Mouse (Mus musculus) forebrain, embryonic 15.5 days (tissue): ENCODE results near the gene Acacb. TPM values are rescaled to one million over a fixed set of nuclear protein-coding genes. Genes with fewer than 3 reads are reported as not detected.

ENCODE experiments used
- ATAC-seq: fragments of 200-750 bp; cut with Nextera tagmentation; replicated peaks from 2 replicates; pipeline ENCODE4 v1.8.0; 2017; ENCODE audit warnings: mild to moderate bottlenecking, moderate TSS enrichment, moderate library complexity
- H3K27ac ChIP-seq: fragments of 300-500 bp; sonication (generic); replicated peaks from 2 replicates; pipeline ENCODE4 v1.5.1; 2015; ENCODE audit warnings: mild to moderate bottlenecking, inconsistent platforms
- H3K27me3 ChIP-seq: fragments of 300-500 bp; sonication (generic); 2 replicates; pipeline ENCODE4 v1.6.1; 2015; ENCODE audit warnings: inconsistent platforms
- H3K36me3 ChIP-seq: fragments of 300-500 bp; sonication (generic); 2 replicates; pipeline ENCODE4 v1.6.1; 2015; ENCODE audit warnings: mild to moderate bottlenecking, inconsistent platforms
- H3K4me1 ChIP-seq: fragments of 300-500 bp; sonication (generic); 2 replicates; pipeline ENCODE4 v1.6.1; 2015; ENCODE audit warnings: inconsistent platforms
- H3K4me2 ChIP-seq: fragments of 300-500 bp; sonication (generic); replicated peaks from 2 replicates; pipeline ENCODE4 v1.6.1; 2015; ENCODE audit warnings: mild to moderate bottlenecking, inconsistent platforms
- H3K4me3 ChIP-seq: fragments of 300-500 bp; sonication (generic); 2 replicates; pipeline ENCODE4 v1.5.1; 2015; ENCODE audit warnings: mild to moderate bottlenecking, inconsistent platforms
- H3K9ac ChIP-seq: fragments of 300-500 bp; sonication (generic); replicated peaks from 2 replicates; pipeline ENCODE4 v1.6.1; 2015; ENCODE audit warnings: mild to moderate bottlenecking, inconsistent platforms
- H3K9me3 ChIP-seq: fragments of 300-500 bp; sonication (generic); 2 replicates; pipeline ENCODE4 v1.6.1; 2016; ENCODE audit warnings: inconsistent platforms
- WGBS: fragments of 180-500 bp; shearing (Covaris S2); methylation state at CpG from one replicate; pipeline ENCODE4 v1.1.7; 2015; ENCODE audit warnings: mixed read lengths; 5-methylcytosine and 5-hydroxymethylcytosine counted together
- polyA plus RNA-seq: library from polyadenylated mRNA; unstranded; fragments of >200 nt; fragmentation: Nextera tagmentation; extraction: Ambion mirVana; gene quantifications from 2 replicates; pipeline ENCODE4 v1.2.1, GENCODE M21; 2015

Acacb gene
- polyA plus RNA-seq, 1 experiment from 2014 or later, result 3.0 TPM

- Histone ChIP-seq H3K27me3 (no peaks in the 10 kb centered on the region), H3K4me1 (no peaks in the 10 kb centered on the region; the same call in 1 of the 2 replicates), H3K27ac (peak overlapping the region; percentile 43; the same call in 1 of the 2 replicates), H3K9ac (no peak overlapping the region), H3K4me3 (no peak overlapping the region), H3K9me3 (no peaks in the 10 kb centered on the region), H3K4me2 (no peak overlapping the region), H3K36me3 (no peaks in the 10 kb centered on the region)
- ATAC-seq, result no peak
- WGBS, result 70% methylated on average over 6 of the region's 6 CpGs
These were observed 16.9 kb downstream of the Acacb start for GRCm38 (mm10) chr5:114163117-114163696.

DNA sequence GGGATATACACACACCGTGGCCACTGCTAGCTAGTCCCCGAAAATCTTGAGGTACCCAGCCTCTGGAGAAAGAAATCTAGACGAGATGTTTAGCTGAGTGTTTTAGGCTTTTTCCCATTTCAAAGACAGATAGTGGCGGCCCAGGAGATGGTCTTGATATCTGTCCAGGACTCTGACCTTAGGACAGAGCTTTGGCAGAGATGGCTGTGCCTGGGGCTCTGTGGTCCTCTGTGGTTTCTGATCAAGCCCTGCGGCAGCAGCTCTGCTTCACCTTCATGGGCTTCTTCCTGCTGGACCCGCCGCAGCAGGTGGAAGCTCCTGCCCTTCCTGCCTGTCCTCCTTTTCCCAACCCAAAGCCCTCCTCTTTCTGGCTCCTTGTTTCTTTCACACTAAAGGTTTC is 24.0 kb downstream of the Acacb start:
- ATAC-seq, result no peak
- H3K9ac ChIP-seq, result no peak overlapping the region
- H3K4me2 ChIP-seq, result no peak overlapping the region
- peaks cover 4% of the 10 kb centered on the region; the same call in 1 of the 2 replicates for H3K4me1 ChIP-seq
- 89% methylated on average over 7 of the region's 7 CpGs for WGBS
- no peak overlapping the region for H3K27ac ChIP-seq
- H3K4me3 ChIP-seq, result no peak overlapping the region
- H3K9me3 ChIP-seq, result no peaks in the 10 kb centered on the region
- peaks cover 5% of the 10 kb centered on the region; the same call in 1 of the 2 replicates for H3K27me3 ChIP-seq
- H3K36me3 ChIP-seq, result no peaks in the 10 kb centered on the region

DNA sequence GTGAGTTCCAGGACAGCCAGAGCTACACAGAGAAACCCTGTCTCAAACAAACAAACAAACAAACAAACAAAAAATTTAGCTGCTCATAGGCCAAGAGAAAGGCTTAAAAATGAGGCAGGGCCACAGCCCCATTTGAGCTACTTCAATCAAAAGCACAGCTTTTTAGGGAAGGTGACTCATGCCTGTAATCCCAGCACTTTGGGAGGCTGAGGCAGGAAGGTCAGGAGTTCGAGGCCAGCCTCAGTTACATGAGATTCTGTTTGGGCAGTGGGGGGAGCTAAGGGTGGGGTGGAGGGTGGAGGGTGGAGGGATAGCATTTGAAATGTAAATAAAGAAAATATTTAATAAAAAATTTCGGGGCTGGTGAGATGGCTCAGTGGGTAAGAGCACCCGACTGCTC is 26.6 kb downstream of the Acacb start:
- H3K27ac ChIP-seq, result no peak overlapping the region
- no peak for ATAC-seq
- peaks cover 15% of the 10 kb centered on the region for H3K4me1 ChIP-seq
- WGBS, result 91% methylated on average over 3 of the region's 3 CpGs
- H3K4me2 ChIP-seq, result no peak overlapping the region
- H3K9me3 ChIP-seq, result no peaks in the 10 kb centered on the region
- H3K4me3 ChIP-seq, result no peak overlapping the region
- H3K9ac ChIP-seq, result no peak overlapping the region
- H3K36me3 ChIP-seq, result no peaks in the 10 kb centered on the region
- peaks cover 12% of the 10 kb centered on the region for H3K27me3 ChIP-seq

- no peak overlapping the region for H3K9ac ChIP-seq
- H3K9me3 ChIP-seq, result no peaks in the 10 kb centered on the region
- no peaks in the 10 kb centered on the region for H3K36me3 ChIP-seq
- H3K4me1 ChIP-seq, result peaks cover 15% of the 10 kb centered on the region
- no peak overlapping the region for H3K4me3 ChIP-seq
- ATAC-seq, result no peak
- no peak overlapping the region for H3K4me2 ChIP-seq
- no peak overlapping the region for H3K27ac ChIP-seq
- peaks cover 12% of the 10 kb centered on the region for H3K27me3 ChIP-seq
- WGBS, result 78% methylated on average over 7 of the region's 7 CpGs
These were observed 27.1 kb downstream of the Acacb start for GRCm38 (mm10) chr5:114173458-114173857.

DNA sequence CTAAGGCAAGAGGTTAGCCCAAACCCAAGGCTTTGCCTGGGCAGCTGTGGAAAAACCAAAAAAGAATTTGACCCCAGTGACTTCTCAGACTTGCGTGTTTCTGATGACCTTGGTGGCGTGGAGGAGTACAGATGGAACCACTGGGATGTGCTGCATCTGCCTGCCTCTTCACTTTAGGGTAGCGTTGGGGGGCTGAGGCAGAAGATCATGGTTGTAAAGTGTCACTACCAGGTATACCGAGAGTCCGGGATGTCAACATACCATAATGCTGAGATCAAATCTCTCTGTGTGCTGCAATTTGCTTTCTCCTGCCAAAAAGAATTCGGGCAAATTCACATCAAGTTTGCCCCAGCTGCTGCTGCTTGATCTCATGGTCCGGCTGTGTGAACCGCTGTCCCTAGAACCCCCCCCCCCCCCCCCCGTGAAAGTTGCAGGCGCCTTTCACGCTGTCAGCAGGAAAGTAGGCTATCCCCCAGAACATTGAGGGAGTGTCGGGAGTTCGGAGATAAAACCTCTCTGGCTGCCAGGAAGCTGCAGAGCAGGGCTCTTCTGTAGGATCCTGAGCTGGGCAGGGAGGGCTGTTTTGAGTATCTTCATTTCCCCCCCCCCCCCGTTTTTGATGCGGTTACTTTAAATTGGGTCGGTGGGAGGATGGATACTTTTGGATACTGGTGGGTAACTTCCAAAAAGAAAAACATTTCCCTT is 27.7 kb downstream of the Acacb start:
- H3K27ac ChIP-seq, result no peak overlapping the region
- 34% methylated on average over 16 of the region's 16 CpGs for WGBS

DNA sequence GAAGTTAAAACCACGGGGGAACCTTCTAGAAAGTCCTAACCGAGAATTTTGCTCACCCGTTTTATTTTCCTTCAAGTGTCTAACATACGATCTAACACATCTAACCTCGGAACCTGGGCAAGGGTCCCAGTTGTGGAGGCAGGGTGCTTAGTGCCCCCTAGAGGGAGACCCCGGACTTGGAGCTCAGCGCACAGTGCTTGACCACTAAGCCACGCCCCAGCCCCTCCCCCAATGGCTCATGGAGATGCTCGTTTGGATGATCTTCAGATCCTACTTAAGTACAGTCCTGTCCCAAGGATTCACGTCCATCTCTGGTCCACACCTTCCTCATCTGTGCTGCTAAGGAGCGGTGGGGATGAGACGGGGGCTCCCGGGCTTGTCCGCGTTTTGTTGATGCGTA is 28.3 kb downstream of the Acacb start:
- Histone ChIP-seq H3K27ac (no peak overlapping the region), H3K9ac (no peak overlapping the region), H3K9me3 (no peaks in the 10 kb centered on the region), H3K4me1 (peaks cover 15% of the 10 kb centered on the region), H3K4me3 (no peak overlapping the region), H3K36me3 (no peaks in the 10 kb centered on the region), H3K4me2 (no peak overlapping the region), H3K27me3 (peaks cover 12% of the 10 kb centered on the region)
- ATAC-seq, result no peak
- 11% methylated on average over 16 of the region's 16 CpGs for WGBS

More for the DNA sequence above, 27.7 kb downstream of the Acacb start:
- Histone ChIP-seq H3K4me1 (peaks cover 15% of the 10 kb centered on the region), H3K27me3 (peaks cover 12% of the 10 kb centered on the region), H3K4me2 (no peak overlapping the region), H3K9ac (no peak overlapping the region), H3K36me3 (no peaks in the 10 kb centered on the region), H3K9me3 (no peaks in the 10 kb centered on the region), H3K4me3 (no peak overlapping the region)
- no peak for ATAC-seq

- Histone ChIP-seq H3K4me2 (peak overlapping the region; percentile 60), H3K4me3 (peak overlapping the region; percentile 36), H3K4me1 (peaks cover 15% of the 10 kb centered on the region), H3K36me3 (no peaks in the 10 kb centered on the region), H3K9ac (peak overlapping the region; percentile 24; the same call in 1 of the 2 replicates), H3K27ac (no peak overlapping the region), H3K27me3 (peaks cover 12% of the 10 kb centered on the region), H3K9me3 (no peaks in the 10 kb centered on the region)
- WGBS, result under 1% methylated on average over 26 of the region's 26 CpGs
- peak; percentile 64 for ATAC-seq
These were observed 29.3 kb downstream of the Acacb start for GRCm38 (mm10) chr5:114175596-114176171.

DNA sequence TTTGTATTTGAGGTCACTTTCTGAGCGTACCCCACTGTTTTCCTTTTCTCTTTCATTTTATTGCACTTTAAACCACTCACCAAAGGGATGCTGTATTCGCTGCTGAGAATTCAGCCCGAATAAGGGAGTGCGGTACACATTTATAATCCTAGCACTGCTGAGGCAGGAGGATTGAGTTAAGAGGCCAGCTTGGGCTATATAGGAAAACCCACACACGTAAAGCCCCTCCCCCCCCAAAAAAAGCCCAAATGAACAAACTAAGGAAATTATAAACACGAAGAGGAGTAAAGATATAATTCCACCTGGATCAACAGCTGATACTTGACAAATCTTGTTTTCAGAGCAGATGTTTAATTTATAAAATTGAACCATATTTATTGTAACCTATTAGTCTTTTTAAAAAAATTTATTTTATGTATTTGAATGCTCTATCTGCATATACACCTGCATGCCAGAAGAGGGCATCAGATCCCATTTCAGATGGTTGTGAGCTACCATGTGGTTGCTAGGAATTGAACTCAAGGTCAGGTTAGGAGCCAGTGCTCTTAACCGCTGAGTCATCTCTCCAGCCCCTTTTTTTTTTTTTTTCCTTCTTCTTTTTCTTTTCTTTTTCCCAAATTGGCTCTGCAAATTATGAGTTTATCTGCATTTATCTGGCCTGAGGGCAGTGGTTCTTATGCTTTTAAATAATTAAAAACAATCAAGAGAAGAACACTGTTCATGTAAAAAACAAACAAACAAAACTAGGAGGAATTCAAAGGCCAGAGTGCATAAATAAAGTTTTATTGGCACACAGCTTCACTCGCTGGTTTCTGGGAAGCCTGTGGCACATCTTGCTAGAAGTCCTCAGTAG is 30.4 kb downstream of the Acacb start:
- no peak for ATAC-seq
- H3K9me3 ChIP-seq, result no peaks in the 10 kb centered on the region
- no peak overlapping the region for H3K4me3 ChIP-seq
- no peak overlapping the region for H3K9ac ChIP-seq
- H3K27me3 ChIP-seq, result peaks cover 12% of the 10 kb centered on the region
- no peak overlapping the region for H3K27ac ChIP-seq
- no peak overlapping the region for H3K4me2 ChIP-seq
- WGBS, result 61% methylated on average over 8 of the region's 8 CpGs
- peaks cover 15% of the 10 kb centered on the region for H3K4me1 ChIP-seq
- no peaks in the 10 kb centered on the region for H3K36me3 ChIP-seq

GRCm38 (mm10) chr5:114177966-114178719 is 31.8 kb downstream of the Acacb start:
- WGBS, result 80% methylated on average over 4 of the region's 4 CpGs
- peaks cover 15% of the 10 kb centered on the region for H3K4me1 ChIP-seq
- H3K27me3 ChIP-seq, result peaks cover 12% of the 10 kb centered on the region
- H3K4me3 ChIP-seq, result no peak overlapping the region
- H3K9me3 ChIP-seq, result no peaks in the 10 kb centered on the region
- ATAC-seq, result no peak
- H3K9ac ChIP-seq, result no peak overlapping the region
- H3K27ac ChIP-seq, result no peak overlapping the region
- no peak overlapping the region for H3K4me2 ChIP-seq
- no peaks in the 10 kb centered on the region for H3K36me3 ChIP-seq

DNA sequence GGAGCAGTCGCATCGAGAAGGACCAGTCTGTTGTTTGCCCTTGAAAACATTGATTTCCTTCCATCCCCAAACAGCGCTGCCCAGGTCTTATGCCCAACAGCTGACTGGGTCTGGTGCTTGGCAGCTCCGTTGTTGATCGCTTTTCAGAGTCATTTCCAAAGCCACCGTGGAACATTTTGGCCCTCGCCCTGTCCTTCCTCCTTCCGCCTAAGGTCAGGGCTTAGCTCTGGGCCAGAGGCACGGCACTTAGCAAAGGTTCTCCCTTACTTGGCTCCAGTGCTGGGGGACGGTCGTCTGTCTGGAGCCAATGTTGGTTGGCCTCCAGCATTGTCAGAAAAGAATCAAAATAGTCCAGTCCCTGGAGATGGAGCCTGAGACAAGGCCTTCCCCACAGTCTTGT is 33.2 kb downstream of the Acacb start:
- peaks cover 14% of the 10 kb centered on the region for H3K4me1 ChIP-seq
- H3K4me2 ChIP-seq, result no peak overlapping the region
- H3K9me3 ChIP-seq, result no peaks in the 10 kb centered on the region
- no peak overlapping the region for H3K9ac ChIP-seq
- peaks cover 11% of the 10 kb centered on the region for H3K27me3 ChIP-seq
- H3K4me3 ChIP-seq, result no peak overlapping the region
- ATAC-seq, result no peak
- no peaks in the 10 kb centered on the region for H3K36me3 ChIP-seq
- H3K27ac ChIP-seq, result no peak overlapping the region
- 88% methylated on average over 11 of the region's 11 CpGs for WGBS

DNA sequence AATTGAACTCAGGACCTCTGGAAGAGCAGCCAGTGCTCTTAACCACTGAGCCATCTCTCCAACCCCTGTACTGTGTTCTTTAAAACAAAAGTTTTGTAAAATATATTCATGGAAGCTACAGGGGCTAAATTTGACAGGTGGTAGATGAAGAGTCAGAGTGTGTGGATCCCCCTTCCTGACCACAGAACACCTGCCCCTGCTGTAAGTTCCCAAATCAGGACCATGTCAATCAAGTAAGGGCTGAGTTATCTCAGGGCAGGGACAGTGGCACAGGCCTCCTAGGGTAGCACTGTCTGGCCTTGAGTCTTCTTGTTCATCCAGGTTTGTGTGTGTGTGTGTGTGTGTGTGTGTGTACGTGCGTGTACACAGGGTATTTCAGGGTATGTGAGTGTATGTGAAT is 37.2 kb downstream of the Acacb start:
- ATAC-seq, result no peak
- WGBS, result 90% methylated on average over 2 of the region's 2 CpGs
- no peaks in the 10 kb centered on the region for H3K27me3 ChIP-seq
- H3K4me3 ChIP-seq, result no peak overlapping the region
- H3K4me1 ChIP-seq, result no peaks in the 10 kb centered on the region
- H3K4me2 ChIP-seq, result no peak overlapping the region
- H3K27ac ChIP-seq, result no peak overlapping the region
- no peaks in the 10 kb centered on the region for H3K9me3 ChIP-seq
- no peaks in the 10 kb centered on the region for H3K36me3 ChIP-seq
- no peak overlapping the region for H3K9ac ChIP-seq
